Mouse (Mus musculus): Measurements from ENCODE around the gene Gosr1. TPM values are rescaled to one million over a fixed set of nuclear protein-coding genes. Genes with fewer than 3 reads are reported as not detected.
A peak's percentile ranks its signal among the peaks of the same experiment; 100 is the strongest.
"Not testable (repeated sequence)": the region's sequence is repeated elsewhere in the genome, so short reads cannot be mapped to it uniquely, and the experiment has no call there.

Gene Gosr1
- total RNA-seq (2021), result 10 to 100 TPM; 22.7 to 24.5 TPM
- long read RNA-seq, experiment 1, full-length matches to known transcripts, result 23 of 31 reads
- long read RNA-seq, experiment 1, partial matches to known transcripts, result 0 of 31 reads
- long read RNA-seq, experiment 1, other reads (novel, unspliced or antisense), result 8 of 31 reads
- long read RNA-seq, experiment 2, full-length matches to known transcripts, result 25 of 37 reads
- long read RNA-seq, experiment 2, partial matches to known transcripts, result 1 of 37 reads
- long read RNA-seq, experiment 2, other reads (novel, unspliced or antisense), result 11 of 37 reads

- DNase-seq (ENCODE audit: low spot score), result peak; percentile 95
Observed at GRCm38 (mm10) chr11:76763053-76763740, at the start of gene Gosr1. Gosr1 (minus strand) TSS chr11:76763579.

- DNase-seq (ENCODE audit: low spot score), result peak; percentile 45
Observed at GRCm38 (mm10) chr11:76810706-76811495, 47.5 kb upstream of the Gosr1 start.

GRCm38 (mm10) chr11:76809450-76809849, 46.1 kb upstream of the Gosr1 start:
- peak; percentile 41 for DNase-seq (ENCODE audit: low spot score)

- DNase-seq (ENCODE audit: low spot score), result no peak
Observed at GRCm38 (mm10) chr11:76808550-76808949, 45.2 kb upstream of the Gosr1 start.

GRCm38 (mm10) chr11:76807007-76807679, 43.8 kb upstream of the Gosr1 start:
- DNase-seq (ENCODE audit: low spot score), result no peak

- no peak for DNase-seq (ENCODE audit: low spot score)
Observed at GRCm38 (mm10) chr11:76806026-76806425, 42.6 kb upstream of the Gosr1 start.

GRCm38 (mm10) chr11:76805072-76805471, 41.7 kb upstream of the Gosr1 start:
- DNase-seq (ENCODE audit: low spot score), result not testable (repeated sequence)

- no peak for DNase-seq (ENCODE audit: low spot score)
Observed at GRCm38 (mm10) chr11:76803266-76803665, 39.9 kb upstream of the Gosr1 start.

GRCm38 (mm10) chr11:76797236-76797635, 33.9 kb upstream of the Gosr1 start:
- no peak for DNase-seq (ENCODE audit: low spot score)

GRCm38 (mm10) chr11:76795326-76795725, 31.9 kb upstream of the Gosr1 start:
- peak; percentile 49 for DNase-seq (ENCODE audit: low spot score)

- no peak for DNase-seq (ENCODE audit: low spot score)
Observed at GRCm38 (mm10) chr11:76791331-76791730, 28.0 kb upstream of the Gosr1 start.

- DNase-seq (ENCODE audit: low spot score), result peak; percentile 64
Observed at GRCm38 (mm10) chr11:76789252-76789651, 25.9 kb upstream of the Gosr1 start.

- DNase-seq (ENCODE audit: low spot score), result no peak
Observed at GRCm38 (mm10) chr11:76775533-76775932, 12.2 kb upstream of the Gosr1 start.

- DNase-seq (ENCODE audit: low spot score), result no peak
Observed at GRCm38 (mm10) chr11:76773811-76774210, 10.4 kb upstream of the Gosr1 start.

GRCm38 (mm10) chr11:76770566-76770965, 7.2 kb upstream of the Gosr1 start:
- no peak for DNase-seq (ENCODE audit: low spot score)

GRCm38 (mm10) chr11:76763741-76764122, 353 bp upstream of the Gosr1 start:
- no peak for DNase-seq (ENCODE audit: low spot score)

GRCm38 (mm10) chr11:76752276-76752675, 11.1 kb downstream of the Gosr1 start:
- DNase-seq (ENCODE audit: low spot score), result no peak

- DNase-seq (ENCODE audit: low spot score), result no peak
Observed at GRCm38 (mm10) chr11:76748819-76749218, 14.6 kb downstream of the Gosr1 start.

GRCm38 (mm10) chr11:76745921-76746320, 17.5 kb downstream of the Gosr1 start:
- no peak for DNase-seq (ENCODE audit: low spot score)

GRCm38 (mm10) chr11:76744550-76744949, 18.8 kb downstream of the Gosr1 start:
- peak; percentile 78 for DNase-seq (ENCODE audit: low spot score)

GRCm38 (mm10) chr11:76742511-76742910, 20.9 kb downstream of the Gosr1 start:
- no peak for DNase-seq (ENCODE audit: low spot score)

GRCm38 (mm10) chr11:76739125-76739524, 24.3 kb downstream of the Gosr1 start:
- no peak for DNase-seq (ENCODE audit: low spot score)

Measured in gastrocnemius, adult 18-20 months (tissue).